Mouse (Mus musculus) erythroblast, adult 5-6 weeks (primary cell): ENCODE results near the gene Mybph. TPM values are rescaled to one million over a fixed set of nuclear protein-coding genes. Genes with fewer than 3 reads are reported as not detected.

Experiments used
- ATAC-seq: replicated peaks from 2 replicates; pipeline ENCODE4 v1.8.0; 2016; ENCODE audit warnings: moderate number of reproducible peaks, mild to moderate bottlenecking, moderate TSS enrichment, inconsistent platforms; ENCODE audit not compliant: poor library complexity, low FRiP score, severe bottlenecking
- total RNA-seq, 2 experiments: library from RNA; stranded (forward) in 1 of 2; stranded (reverse) in 1 of 2; fragments of 150-400 nt in 1 of 2; fragments of 200-764, 138-1000 nt in 1 of 2; gene quantifications; 2 replicates each; pipeline versions ENCODE4 v1.2.3 to v1.2.4; 2015 to 2017; ENCODE audit warnings: low replicate concordance in 2 of 2

Gene Mybph
- total RNA-seq, 2 experiments from 2014 or later = not detected

DNA sequence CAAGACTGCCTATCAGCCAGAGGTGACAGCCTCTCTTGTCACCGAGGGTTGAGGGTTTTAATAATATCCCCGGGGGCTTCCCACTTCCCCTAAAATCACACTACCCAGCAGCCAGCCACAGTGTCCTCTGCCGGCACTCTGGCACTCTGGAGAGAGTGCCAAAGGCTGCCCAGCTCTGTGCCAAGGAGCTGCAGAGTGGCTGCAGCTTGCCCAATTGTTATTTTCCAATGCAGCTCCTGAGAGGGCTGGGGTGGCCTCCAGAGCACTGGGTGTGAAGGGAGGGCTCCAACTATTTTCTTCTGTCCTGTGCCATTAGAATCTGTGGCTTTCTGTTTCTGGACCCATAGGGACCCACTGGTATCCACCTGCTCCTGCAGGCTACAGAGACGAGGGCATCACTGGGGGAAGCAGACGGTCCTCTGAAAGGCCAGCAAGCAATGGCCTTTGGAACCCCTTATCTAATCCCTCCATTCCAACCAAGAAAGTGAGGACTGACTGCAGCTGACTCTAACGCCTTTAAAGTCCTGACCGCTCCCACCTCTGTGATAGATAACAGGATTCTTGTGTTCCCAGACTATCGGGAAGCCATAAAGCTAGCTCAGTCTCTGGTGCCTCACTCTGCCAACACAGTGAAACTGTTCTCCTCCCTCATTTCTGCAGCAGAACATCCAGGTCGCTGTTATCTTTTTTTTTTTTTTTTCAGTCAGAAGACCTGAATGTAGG lies 12.2 kb downstream of the Mybph start:
- ATAC-seq = no peak

DNA sequence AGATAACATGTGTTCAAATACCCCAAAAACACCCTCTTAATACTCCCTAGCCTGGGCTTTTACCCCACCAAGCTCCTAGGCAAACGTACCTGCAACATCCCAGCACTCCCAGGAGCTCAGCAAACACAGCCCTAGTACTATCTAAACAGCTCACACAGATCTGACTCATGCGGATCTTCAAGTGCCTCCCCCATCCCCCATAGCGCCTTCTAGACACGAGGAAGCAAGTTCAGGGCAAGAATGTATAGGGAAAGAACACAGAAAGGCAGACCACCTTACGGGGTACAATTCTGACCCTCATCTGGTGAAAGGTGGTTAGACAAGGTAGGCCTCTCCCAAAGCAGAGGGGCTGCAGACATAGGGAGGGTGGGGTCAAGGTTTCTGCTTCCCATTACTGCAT lies 12.8 kb downstream of the Mybph start:
- no peak for ATAC-seq

- no peak for ATAC-seq
These were observed 17.0 kb downstream of the Mybph start for GRCm38 (mm10) chr1:134210179-134210755.

GRCm38 (mm10) chr1:134211043-134211442 lies 17.8 kb downstream of the Mybph start:
- ATAC-seq = no peak

GRCm38 (mm10) chr1:134211631-134212030 lies 18.4 kb downstream of the Mybph start:
- no peak for ATAC-seq

DNA sequence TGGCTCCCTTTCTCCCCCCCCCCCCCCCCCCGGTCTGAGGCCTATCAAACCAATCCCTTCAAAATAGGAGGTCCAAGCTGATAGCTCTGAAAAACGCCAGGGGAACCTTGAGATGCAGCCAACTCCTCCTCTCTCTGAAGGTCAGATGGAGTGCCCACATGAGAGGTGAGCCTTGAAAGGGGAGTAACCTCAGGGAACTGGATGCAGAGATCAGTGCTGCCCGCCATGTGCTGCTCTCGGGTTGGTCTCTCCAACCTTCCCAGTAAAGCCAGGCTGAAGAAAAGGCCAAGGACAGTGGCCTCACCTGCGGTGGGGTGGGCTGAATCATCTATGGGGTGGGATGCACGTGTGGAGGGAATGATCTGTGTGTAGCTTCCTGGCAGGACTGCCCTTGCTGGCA lies 19.1 kb downstream of the Mybph start:
- no peak for ATAC-seq

GRCm38 (mm10) chr1:134213405-134213804 lies 20.2 kb downstream of the Mybph start:
- no peak for ATAC-seq

GRCm38 (mm10) chr1:134215059-134215458 lies 21.8 kb downstream of the Mybph start:
- ATAC-seq = no peak

DNA sequence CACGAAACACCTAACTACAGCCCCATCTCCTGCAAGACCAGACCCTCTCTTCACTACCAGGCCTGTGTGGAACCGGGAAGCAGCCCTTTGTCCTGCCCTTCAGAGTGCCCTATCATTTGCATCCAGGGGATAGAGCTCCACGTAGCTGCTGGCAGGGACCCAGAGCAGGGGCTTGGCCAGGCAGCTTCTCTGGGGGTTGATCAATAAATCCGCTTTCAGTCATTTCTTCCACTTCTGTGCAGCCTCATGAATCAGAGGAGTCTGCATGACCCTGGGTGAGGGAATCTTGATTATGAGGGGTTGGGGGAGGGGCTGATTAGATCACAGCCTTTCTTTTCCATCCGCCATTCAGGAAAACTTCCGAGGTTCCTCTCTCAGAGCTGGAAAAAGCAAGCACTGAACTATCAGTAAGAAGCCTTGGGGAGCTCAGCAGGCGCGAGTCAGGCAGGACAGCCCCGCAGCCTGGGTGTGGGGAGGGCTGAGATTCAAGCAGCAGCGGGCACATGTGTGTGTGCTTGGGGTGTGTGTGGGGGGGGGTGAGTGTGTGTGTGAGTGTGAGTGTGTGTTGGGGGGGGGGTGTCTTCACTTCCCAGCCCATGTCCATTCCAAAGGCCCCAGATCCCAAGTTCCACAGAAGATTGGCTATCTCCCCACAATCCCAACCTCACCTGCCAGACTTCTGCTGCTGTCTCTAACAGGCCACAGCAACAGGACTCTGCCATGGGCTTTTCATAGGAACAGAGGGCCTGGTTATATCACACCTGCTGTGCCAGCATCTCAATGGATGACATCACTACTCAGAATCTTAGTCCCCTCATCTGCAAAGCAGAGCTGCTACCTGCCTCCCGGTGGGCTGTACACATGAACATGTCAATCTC lies 22.7 kb downstream of the Mybph start:
- ATAC-seq = no peak

- ATAC-seq = no peak
These were observed 23.4 kb downstream of the Mybph start for GRCm38 (mm10) chr1:134216629-134216971.

DNA sequence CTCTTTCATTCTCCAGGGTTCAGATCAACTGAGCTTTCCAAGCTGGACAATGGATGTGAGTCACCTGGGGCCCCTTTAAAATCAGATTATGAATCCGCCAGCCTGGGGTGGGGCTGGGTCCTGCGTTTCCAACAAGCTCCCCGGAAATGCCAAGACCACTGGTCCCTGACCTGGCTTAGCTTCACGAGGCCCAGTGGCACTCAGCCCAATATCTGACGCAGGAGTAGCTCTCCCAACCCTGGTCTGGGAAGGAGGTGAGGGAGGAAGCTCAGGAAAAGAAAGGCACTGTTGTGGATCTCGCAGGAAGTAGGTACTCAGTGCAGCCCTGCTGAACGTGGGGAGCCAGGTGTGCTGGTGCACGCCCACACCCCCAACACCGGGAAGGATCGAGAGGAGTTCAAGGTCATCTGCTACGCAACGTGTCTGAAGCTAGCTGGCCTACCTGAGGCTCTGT lies 23.8 kb downstream of the Mybph start:
- ATAC-seq = no peak

DNA sequence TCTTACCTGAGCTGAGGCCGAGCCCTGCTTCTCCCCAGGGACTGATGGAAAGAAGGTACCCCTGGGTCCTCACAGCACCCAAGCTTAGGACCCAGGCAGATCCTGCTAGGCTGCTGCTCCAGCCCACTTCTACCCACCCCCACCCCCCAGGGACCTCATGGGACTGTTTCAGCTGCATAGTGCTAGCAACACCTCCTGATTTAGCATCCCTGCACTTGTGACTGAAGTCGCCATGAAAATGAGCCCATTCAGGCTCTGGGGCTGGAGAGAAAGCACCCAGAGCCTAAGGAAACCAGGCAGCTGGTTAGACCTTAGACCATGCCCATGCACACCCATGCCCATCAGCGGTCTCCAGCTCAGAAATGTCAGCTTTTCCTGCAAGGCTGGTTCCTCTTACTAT lies 24.7 kb downstream of the Mybph start:
- ATAC-seq = no peak

DNA sequence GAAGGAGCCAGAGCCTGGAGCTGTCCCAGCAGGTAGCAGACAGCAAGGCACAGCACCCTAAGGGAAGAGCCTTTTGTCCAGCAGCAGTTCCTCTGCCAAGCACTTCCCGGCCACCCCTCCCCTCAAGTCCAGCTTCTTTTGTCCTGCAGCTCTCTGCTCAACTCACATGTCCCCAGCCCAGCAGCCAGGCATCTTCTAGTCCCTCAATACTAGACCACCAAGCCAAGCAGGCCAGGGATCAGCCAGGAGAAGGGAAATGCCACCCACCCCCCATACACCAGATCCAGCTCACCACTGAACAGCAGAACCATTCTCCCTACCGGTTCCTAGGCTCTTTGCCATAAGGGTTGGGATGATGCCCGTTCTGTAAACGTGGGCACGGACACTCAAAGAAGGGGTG lies 26.4 kb downstream of the Mybph start:
- no peak for ATAC-seq

DNA sequence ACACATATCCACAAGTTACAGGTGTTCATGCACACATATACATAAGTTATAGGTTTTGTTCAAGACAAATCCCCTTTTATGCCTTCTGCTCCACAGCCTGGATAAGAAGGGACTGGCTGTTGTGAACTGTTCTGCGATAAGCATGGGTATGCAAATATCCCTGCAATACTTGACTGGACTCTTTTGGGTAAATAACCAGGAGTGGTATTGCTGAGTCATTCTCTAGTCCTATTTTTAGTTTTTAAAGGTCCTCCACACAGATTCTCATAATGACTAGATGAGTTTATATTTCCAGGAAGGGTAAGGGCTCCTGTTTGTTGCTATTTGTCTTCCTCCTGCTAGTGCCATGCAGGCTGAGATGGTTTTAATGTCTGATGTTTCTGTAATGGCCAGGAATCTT lies 27.9 kb downstream of the Mybph start:
- no peak for ATAC-seq

GRCm38 (mm10) chr1:134222122-134223055 lies 29.1 kb downstream of the Mybph start:
- no peak for ATAC-seq

DNA sequence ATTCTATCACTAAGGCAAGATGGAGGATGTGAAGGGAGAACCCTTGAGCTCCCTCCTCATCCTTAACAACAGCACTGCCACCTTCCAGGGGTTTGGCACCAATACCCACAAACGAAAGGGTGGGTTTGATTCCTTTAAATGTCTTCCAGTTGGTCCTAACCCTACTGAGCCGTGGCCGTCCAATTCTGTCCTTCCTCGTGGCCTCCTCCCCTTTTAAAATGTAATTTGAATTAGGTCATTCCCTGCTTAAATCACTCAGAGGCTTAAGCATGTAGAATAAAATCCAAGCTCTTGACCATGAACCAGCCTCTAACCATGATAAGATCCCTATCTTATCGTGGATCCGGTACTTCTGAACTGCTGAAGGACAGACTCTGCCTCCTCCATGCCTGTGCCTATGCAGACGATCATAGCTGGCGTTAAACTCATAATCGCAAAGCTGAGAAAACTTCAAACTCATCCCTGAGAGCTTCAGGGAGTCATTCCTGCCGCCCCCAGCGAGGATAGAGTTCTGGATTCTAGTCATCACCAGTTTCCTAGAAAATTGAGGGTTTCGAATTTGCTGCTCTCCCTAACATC lies 31.5 kb downstream of the Mybph start:
- no peak for ATAC-seq

DNA sequence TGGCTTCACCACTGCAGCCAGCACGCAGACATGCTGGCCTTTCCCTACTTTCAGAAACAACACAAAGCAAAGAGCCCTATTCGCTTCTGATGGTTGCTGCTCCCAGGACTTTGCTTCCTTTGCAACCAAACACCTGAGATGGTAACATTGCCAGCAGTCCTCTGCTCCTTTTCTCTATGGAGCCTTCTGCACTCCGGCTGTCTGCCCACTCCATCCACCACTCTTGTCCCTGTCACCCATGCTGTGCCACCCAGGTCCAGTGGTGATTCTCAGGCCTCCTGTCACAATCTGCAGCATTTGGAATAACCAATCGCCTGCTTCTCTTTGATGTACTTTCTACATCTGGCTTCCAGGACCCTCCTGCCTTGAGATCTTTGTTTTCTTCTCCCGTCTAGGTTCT lies 32.1 kb downstream of the Mybph start:
- ATAC-seq = no peak

- no peak for ATAC-seq
These were observed 33.5 kb downstream of the Mybph start for GRCm38 (mm10) chr1:134226739-134227138.

- no peak for ATAC-seq
These were observed 36.7 kb downstream of the Mybph start for GRCm38 (mm10) chr1:134229806-134230575.
